Mouse (Mus musculus) CH12.LX (cell line): Measurements from ENCODE around the gene H1foo. TPM values are rescaled to one million over a fixed set of nuclear protein-coding genes. Genes with fewer than 3 reads are reported as not detected.

Experiments
- DNase-seq: peaks from one replicate; pipeline ENCODE4 v3.0.0-alpha.2; 2013; ENCODE audit errors: extremely low read depth
- H3K27ac ChIP-seq: 2 replicates; pipeline ENCODE4 v1.5.1; 2012; ENCODE audit warnings: low read depth, mild to moderate bottlenecking, control low read depth, moderate library complexity; ENCODE audit not compliant: insufficient read depth
- H3K27me3 ChIP-seq: replicated peaks from 2 replicates; pipeline ENCODE3; 2012; ENCODE audit warnings: inconsistent platforms
- H3K36me3 ChIP-seq, 2 experiments: replicated peaks in 1 of 2; 2 replicates each; pipeline versions ENCODE3 to v1.6.1; 2012; ENCODE audit warnings: inconsistent platforms in 1 of 2, low read length in 1 of 2, mild to moderate bottlenecking in 1 of 2, mixed read lengths in 1 of 2, moderate library complexity in 1 of 2; ENCODE audit not compliant: control insufficient read depth in 1 of 2, insufficient read depth in 1 of 2
- H3K4me1 ChIP-seq, 2 experiments: 2 replicates each; pipeline ENCODE4 v1.6.1; 2012; ENCODE audit warnings: inconsistent platforms in 1 of 2, moderate library complexity in 1 of 2; ENCODE audit not compliant: insufficient read depth in 2 of 2, control insufficient read depth in 1 of 2
- H3K4me2 ChIP-seq: 2 replicates; pipeline ENCODE4 v1.6.1; 2012; ENCODE audit warnings: low read depth, mild to moderate bottlenecking, control low read depth; ENCODE audit not compliant: poor library complexity, insufficient read depth, severe bottlenecking
- H3K4me3 ChIP-seq, 3 experiments: fragments of 150-350 bp in 1 of 3; sonication (generic) in 1 of 3; replicated peaks in 1 of 3; 2 replicates each; pipeline versions ENCODE3 to v1.5.1; 2011 to 2012; ENCODE audit warnings: low read depth in 2 of 3, low read length in 2 of 3, mild to moderate bottlenecking in 2 of 3, moderate library complexity in 2 of 3, control low read depth in 1 of 3, improper control_type of control experiment in 1 of 3, inconsistent platforms in 1 of 3, mixed read lengths in 1 of 3; ENCODE audit not compliant: poor library complexity in 1 of 3
- H3K79me2 ChIP-seq: replicated peaks from 2 replicates; pipeline ENCODE4 v1.6.1; 2012; ENCODE audit warnings: mild to moderate bottlenecking, moderate library complexity; ENCODE audit not compliant: control insufficient read depth, poor library complexity, insufficient read depth, severe bottlenecking; ENCODE audit errors: extremely low read depth
- H3K9ac ChIP-seq: 2 replicates; pipeline ENCODE4 v1.6.1; 2012; ENCODE audit warnings: low read depth, mild to moderate bottlenecking, control low read depth, moderate library complexity; ENCODE audit not compliant: insufficient read depth
- H3K9me3 ChIP-seq: replicated peaks from 2 replicates; pipeline ENCODE3; 2012; ENCODE audit warnings: low read length, inconsistent platforms, mixed read lengths
- BHLHE40 ChIP-seq: IDR thresholded peaks from 2 replicates; pipeline ENCODE4 v1.6.1; 2011; ENCODE audit warnings: mild to moderate bottlenecking, low read depth, low read length, improper control_type of control experiment
- CHD1 ChIP-seq: IDR thresholded peaks from 2 replicates; pipeline ENCODE4 v1.6.1; 2012; ENCODE audit warnings: low read depth, low read length, improper control_type of control experiment, inconsistent platforms
- CHD2 ChIP-seq: IDR thresholded peaks from 2 replicates; pipeline ENCODE4 v1.6.1; 2011; ENCODE audit warnings: low read length, improper control_type of control experiment
- ELF1 ChIP-seq: IDR thresholded peaks from 2 replicates; pipeline ENCODE4 v1.6.1; 2014; ENCODE audit warnings: low read depth, mild to moderate bottlenecking, inconsistent platforms, low read length, improper control_type of control experiment
- ETS1 ChIP-seq: conservative IDR thresholded peaks from 2 replicates; pipeline ENCODE4 v1.6.1; 2012; ENCODE audit warnings: low read depth, mild to moderate bottlenecking, inconsistent platforms, low read length, improper control_type of control experiment, moderate library complexity
- HCFC1 ChIP-seq: IDR thresholded peaks from 2 replicates; pipeline ENCODE4 v1.6.1; 2012; ENCODE audit warnings: low read depth, mild to moderate bottlenecking, inconsistent platforms, low read length, improper control_type of control experiment
- JUND ChIP-seq: conservative IDR thresholded peaks from 2 replicates; pipeline ENCODE4 v1.6.1; 2011; ENCODE audit warnings: low read depth, low read length, improper control_type of control experiment
- MAFK ChIP-seq: IDR thresholded peaks from 2 replicates; pipeline ENCODE4 v1.6.1; 2011; ENCODE audit warnings: low read length, improper control_type of control experiment; ENCODE audit not compliant: insufficient replicate concordance
- MXI1 ChIP-seq: IDR thresholded peaks from 2 replicates; pipeline ENCODE4 v1.6.1; 2011; ENCODE audit warnings: mild to moderate bottlenecking, low read depth, low read length, improper control_type of control experiment
- NELFE ChIP-seq: IDR thresholded peaks from 2 replicates; pipeline ENCODE4 v1.6.1; 2011; ENCODE audit warnings: low read depth, low read length, improper control_type of control experiment
- NRF1 ChIP-seq: IDR thresholded peaks from 2 replicates; pipeline ENCODE4 v1.6.1; 2014; ENCODE audit warnings: low read depth, mild to moderate bottlenecking, inconsistent platforms, low read length, improper control_type of control experiment, moderate library complexity
- PAX5 ChIP-seq: IDR thresholded peaks from 2 replicates; pipeline ENCODE4 v1.6.1; 2012; ENCODE audit warnings: low read length, inconsistent platforms, mixed read lengths
- POLR2A ChIP-seq: IDR thresholded peaks from 2 replicates; pipeline ENCODE4 v1.6.1; 2011; ENCODE audit warnings: low read depth, mild to moderate bottlenecking, improper control_type of control experiment, low read length
- POLR2AphosphoS2 ChIP-seq: IDR thresholded peaks from 2 replicates; pipeline ENCODE4 v1.6.1; 2011; ENCODE audit warnings: low read depth, low read length, improper control_type of control experiment
- SIN3A ChIP-seq: IDR thresholded peaks from 2 replicates; pipeline ENCODE4 v1.6.1; 2012; ENCODE audit warnings: low read length, improper control_type of control experiment, inconsistent platforms
- SMC3 ChIP-seq: IDR thresholded peaks from 2 replicates; pipeline ENCODE4 v1.6.1; 2011; ENCODE audit warnings: low read depth, low read length, improper control_type of control experiment
- ZKSCAN1 ChIP-seq: IDR thresholded peaks from 2 replicates; pipeline ENCODE4 v1.6.1; 2012; ENCODE audit warnings: low read depth, inconsistent platforms, low read length, improper control_type of control experiment, borderline replicate concordance
- ZMIZ1 ChIP-seq: IDR thresholded peaks from 2 replicates; pipeline ENCODE4 v1.6.1; 2012; ENCODE audit warnings: low read depth, mild to moderate bottlenecking, inconsistent platforms, low read length, improper control_type of control experiment
- dilution Hi-C: fragments of 300-500 bp; cut with MboI; formaldehyde crosslinking; loops from 2 replicates; pipeline ENCODE4 v1.14.3; 2020; ENCODE audit warnings: low sequenced_read_pairs; ENCODE audit not compliant: extremely low pct_unique_long_range_greater_than_20kb, extremely low pct_ligation_motif_present
- in situ Hi-C: fragments of 300-500 bp; cut with MboI; formaldehyde crosslinking; loops from 3 replicates; pipeline ENCODE4 v1.14.3; 2019; ENCODE audit warnings: low sequenced_read_pairs, low pct_ligation_motif_present, low pct_unique_long_range_greater_than_20kb, mixed read lengths
- polyA plus RNA-seq: library from polyadenylated mRNA; unstranded; fragments of >175 nt; gene quantifications from 2 replicates; pipeline ENCODE4 v1.2.1, GENCODE M21; 2012; ENCODE audit warnings: low read depth; ENCODE audit not compliant: insufficient read length
- total RNA-seq, 2 experiments: library from RNA; depleted of rRNA; stranded (reverse); fragments of 300-350 nt in 1 of 2; fragments of >200 nt in 1 of 2; gene quantifications; 2 replicates each; pipeline ENCODE4 v1.2.3; 2012 to 2014

The H1foo gene
- total and polyA plus RNA-seq, 3 experiments, result 0.77 to 1.0 (median 0.89) TPM

DNA sequence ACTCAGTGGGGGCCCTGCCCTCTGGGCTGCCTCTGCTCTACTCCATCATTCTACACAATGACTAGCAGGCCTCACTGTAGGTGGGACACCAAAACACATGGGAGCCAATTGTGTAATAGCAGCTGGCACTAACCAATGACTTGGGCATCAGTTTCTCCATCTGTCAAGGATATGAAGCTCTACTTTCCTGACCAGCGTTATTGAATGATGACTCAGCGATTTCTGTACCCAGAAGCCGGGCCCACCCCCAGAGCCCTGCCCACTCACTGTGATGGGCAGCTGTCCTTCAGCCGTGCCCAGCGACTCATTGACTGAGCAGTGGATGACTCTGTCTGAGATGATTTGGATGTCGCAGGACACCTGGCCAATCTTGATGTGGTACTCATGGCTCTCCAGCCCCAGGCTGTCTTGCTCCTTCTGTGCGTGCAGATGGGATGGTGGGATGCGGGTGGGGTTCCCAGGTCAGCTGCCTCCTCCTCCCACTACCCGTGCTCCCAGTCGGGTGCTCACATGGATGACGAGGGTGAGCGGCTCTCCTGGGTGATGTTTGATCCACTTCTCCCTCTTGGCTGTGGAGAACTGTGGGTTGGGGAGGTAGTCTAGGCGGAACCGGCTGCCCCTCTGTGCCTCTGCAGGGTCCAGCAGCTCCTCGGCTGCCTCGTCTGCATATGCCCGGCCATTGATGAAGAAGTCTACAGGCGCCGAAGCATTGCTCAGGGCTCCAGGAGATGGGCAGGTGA, 21.7 kb downstream of the H1foo start:
- no peak for DNase-seq
- Histone ChIP-seq H3K9ac (no peak overlapping the region), H3K4me1 (peaks cover 0 to 48% of the 10 kb centered on the region in 2 experiments; a peak in 2 of 4 replicates), H3K9me3 (no peaks in the 10 kb centered on the region), H3K27ac (no peak overlapping the region; the same call in 1 of the 2 replicates), H3K79me2 (no peaks in the 10 kb centered on the region), H3K36me3 (peaks cover 74 to 95% of the 10 kb centered on the region in 2 experiments), H3K4me2 (no peak overlapping the region), H3K4me3 (no peak overlapping the region), H3K27me3 (no peaks in the 10 kb centered on the region)
- TF ChIP-seq MAFK (peak; percentile 92), NRF1 (no peak), HCFC1 (no peak)
- dilution Hi-C loops, result no loop called here
- in situ Hi-C loops, result no loop called here

DNA sequence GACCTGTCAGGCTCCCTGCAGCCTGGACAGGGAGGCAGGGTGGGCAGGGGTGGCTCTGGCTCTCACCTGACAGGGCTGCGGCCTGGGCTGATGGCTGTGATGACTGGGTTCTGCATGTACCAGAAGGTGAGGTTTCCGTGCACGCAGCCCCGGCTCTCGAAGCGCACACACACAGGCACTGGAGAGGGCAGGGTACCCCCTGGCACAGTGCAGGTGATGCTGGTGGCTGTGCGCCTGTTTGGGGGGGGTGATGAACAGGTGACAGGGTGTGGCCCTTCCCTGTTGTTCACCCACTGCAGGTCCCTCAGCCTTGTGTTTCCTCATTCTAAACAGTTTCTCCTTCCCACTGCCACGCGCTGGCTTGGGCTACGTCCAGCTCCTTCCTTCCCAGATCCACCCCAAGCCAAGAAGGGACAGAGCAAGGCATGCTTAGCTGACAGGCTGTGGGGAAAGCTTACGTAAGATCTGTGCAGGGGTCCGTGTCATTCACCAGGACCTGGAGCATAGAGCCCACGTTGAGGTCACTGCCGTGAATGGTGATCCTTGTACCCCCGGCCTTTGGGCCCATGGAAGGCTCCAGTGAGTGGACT, 22.6 kb downstream of the H1foo start:
- no peak for TF ChIP-seq ZKSCAN1
- TF ChIP-seq PAX5, result no peak
- no peak for TF ChIP-seq NRF1
- no peak for TF ChIP-seq SIN3A
- TF ChIP-seq JUND, result no peak
- TF ChIP-seq CHD1, result no peak
- no peak for TF ChIP-seq MAFK
- TF ChIP-seq SMC3, result no peak
- no peak for TF ChIP-seq CHD2
- TF ChIP-seq HCFC1, result no peak
- no peak for TF ChIP-seq BHLHE40
- TF ChIP-seq POLR2AphosphoS2, result no peak
- no peak for TF ChIP-seq MXI1
- no peak for TF ChIP-seq NELFE
- TF ChIP-seq ELF1, result no peak
- no peak for TF ChIP-seq POLR2A
- no peak for TF ChIP-seq ZMIZ1
- no peak for TF ChIP-seq ETS1
- Histone ChIP-seq H3K9me3 (no peaks in the 10 kb centered on the region), H3K4me2 (no peak overlapping the region), H3K27ac (no peak overlapping the region), H3K36me3 (peaks cover 76 to 95% of the 10 kb centered on the region in 2 experiments), H3K27me3 (no peaks in the 10 kb centered on the region), H3K79me2 (no peaks in the 10 kb centered on the region), H3K4me1 (peaks cover 0 to 49% of the 10 kb centered on the region in 2 experiments; a peak in 2 of 4 replicates), H3K4me3 (no peak overlapping the region), H3K9ac (no peak overlapping the region)
- dilution Hi-C loops, result no loop called here
- in situ Hi-C loops, result no loop called here
- no peak for DNase-seq
